Mouse (Mus musculus) stomach, embryonic 16.5 days (tissue): ENCODE results near the gene Olah. TPM values are rescaled to one million over a fixed set of nuclear protein-coding genes. Genes with fewer than 3 reads are reported as not detected.
A peak's percentile ranks its signal among the peaks of the same experiment; 100 is the strongest.

Experiments
- ATAC-seq: fragments of 200-750 bp; cut with Nextera tagmentation; 2 replicates; pipeline ENCODE4 v1.8.0; 2017; ENCODE audit warnings: moderate number of reproducible peaks, moderate TSS enrichment; ENCODE audit not compliant: insufficient read depth, low FRiP score
- H3K27ac ChIP-seq: fragments of 300-500 bp; sonication (generic); 2 replicates; pipeline ENCODE4 v1.5.1; 2014; ENCODE audit warnings: low read length
- H3K27me3 ChIP-seq: fragments of 300-500 bp; sonication (generic); 2 replicates; pipeline ENCODE4 v1.6.1; 2014; ENCODE audit warnings: low read length, control low read depth, mixed read lengths; ENCODE audit not compliant: control insufficient read depth, insufficient read depth
- H3K36me3 ChIP-seq: fragments of 300-500 bp; sonication (generic); 2 replicates; pipeline ENCODE4 v1.6.1; 2014; ENCODE audit warnings: low read length; ENCODE audit not compliant: control insufficient read depth, insufficient read depth
- H3K4me1 ChIP-seq: fragments of 300-500 bp; sonication (generic); 2 replicates; pipeline ENCODE4 v1.6.1; 2014; ENCODE audit warnings: low read length, control low read depth, mixed read lengths; ENCODE audit not compliant: control insufficient read depth, insufficient read depth
- H3K4me2 ChIP-seq: fragments of 300-500 bp; sonication (generic); 2 replicates; pipeline ENCODE4 v1.6.1; 2014; ENCODE audit warnings: low read depth, low read length, mixed read lengths
- H3K4me3 ChIP-seq: fragments of 300-500 bp; sonication (generic); replicated peaks from 2 replicates; pipeline ENCODE4 v1.5.1; 2014; ENCODE audit warnings: mild to moderate bottlenecking, low read length
- H3K9ac ChIP-seq: fragments of 300-500 bp; sonication (generic); 2 replicates; pipeline ENCODE4 v1.6.1; 2014; ENCODE audit warnings: low read length
- H3K9me3 ChIP-seq: fragments of 300-500 bp; sonication (generic); replicated peaks from 2 replicates; pipeline ENCODE4 v1.6.1; 2016; ENCODE audit warnings: low read length, control low read depth; ENCODE audit not compliant: control insufficient read depth
- WGBS: fragments of 180-500 bp; shearing (Covaris S2); extraction: QIAGEN DNeasy Blood & Tissue Kit; methylation state at CpG from one replicate; pipeline ENCODE4 v1.1.7; 2014; 5-methylcytosine and 5-hydroxymethylcytosine counted together
- polyA plus RNA-seq: library from polyadenylated mRNA; unstranded; fragments of >200 nt; fragmentation: Nextera tagmentation; extraction: Ambion mirVana; gene quantifications from 2 replicates; pipeline ENCODE4 v1.2.1, GENCODE M21; 2015

The Olah gene
- polyA plus RNA-seq, 1 experiment from 2014 or later, result not detected

DNA sequence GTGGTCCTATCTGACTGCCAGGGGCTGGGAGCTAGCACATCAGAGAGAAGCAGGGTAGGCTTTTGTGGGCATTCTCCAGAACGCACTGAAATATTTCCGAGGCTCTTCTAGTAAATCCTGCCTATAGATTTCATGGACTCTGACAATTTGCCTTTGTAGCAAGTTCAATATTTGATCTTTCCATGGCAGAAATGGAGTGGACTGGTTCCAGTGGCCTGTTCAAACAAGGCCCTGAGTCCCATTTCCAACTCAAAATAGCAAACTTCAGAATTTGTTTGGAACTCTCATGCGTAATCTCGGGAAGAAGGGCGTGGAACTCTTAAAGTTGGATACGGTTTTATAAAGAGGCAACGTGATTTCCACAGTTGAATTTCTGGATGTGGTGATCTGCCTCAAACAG, 101.2 kb downstream of the Olah start:
- no peaks in the 10 kb centered on the region for H3K4me1 ChIP-seq
- peak overlapping the region; percentile 20 for H3K27ac ChIP-seq
- H3K4me3 ChIP-seq, result no peak overlapping the region
- H3K4me2 ChIP-seq, result no peak overlapping the region
- H3K9me3 ChIP-seq, result no peaks in the 10 kb centered on the region
- no peaks in the 10 kb centered on the region for H3K27me3 ChIP-seq
- WGBS, result 64% methylated on average over 7 of the region's 7 CpGs
- ATAC-seq, result no peak
- no peaks in the 10 kb centered on the region for H3K36me3 ChIP-seq
- no peak overlapping the region for H3K9ac ChIP-seq

DNA sequence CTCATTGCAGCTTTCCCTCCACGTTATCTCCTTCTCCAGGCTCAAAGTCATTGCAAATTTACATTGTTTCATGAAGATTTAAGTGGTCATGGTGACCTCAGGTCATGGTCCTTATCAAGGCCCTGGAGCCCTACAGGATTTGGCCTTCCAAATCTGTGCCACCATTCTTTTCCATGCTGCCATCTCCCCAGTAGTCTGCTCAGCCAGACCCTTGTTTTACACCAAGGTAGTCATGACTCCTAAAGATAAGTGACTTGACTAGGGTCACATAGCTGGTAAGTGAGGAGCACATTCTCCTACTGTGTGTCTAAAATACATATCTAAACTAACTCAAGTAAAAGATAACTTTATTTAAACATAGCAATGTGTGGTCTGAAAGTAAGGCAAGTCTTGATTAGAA, 104.8 kb downstream of the Olah start:
- 68% methylated on average over 1 of the region's 1 CpGs for WGBS

More for the DNA sequence above, 104.8 kb downstream of the Olah start:
- no peaks in the 10 kb centered on the region for H3K4me1 ChIP-seq
- no peaks in the 10 kb centered on the region for H3K27me3 ChIP-seq
- no peaks in the 10 kb centered on the region for H3K9me3 ChIP-seq
- no peak overlapping the region for H3K27ac ChIP-seq
- no peak overlapping the region for H3K4me3 ChIP-seq
- no peak overlapping the region for H3K9ac ChIP-seq
- no peak overlapping the region for H3K4me2 ChIP-seq
- H3K36me3 ChIP-seq, result no peaks in the 10 kb centered on the region
- no peak for ATAC-seq

Other genes with a start within 250 kb of the Olah start
- gene Nmt2, start 113.0 kb downstream of the Olah start, polyA plus RNA-seq, result 36.7 and 39.3 TPM in 2 replicates
- gene Rpp38, start 64.6 kb downstream of the Olah start, polyA plus RNA-seq, result 21.1 and 22.0 TPM in 2 replicates
- gene Acbd7, start 61.0 kb downstream of the Olah start, polyA plus RNA-seq, result 0.96 and 1.1 TPM in 2 replicates
- gene Meig1, start 25.4 kb upstream of the Olah start, polyA plus RNA-seq, result 0.37 and 1.1 TPM in 2 replicates
- gene Dclre1c, start 26.9 kb upstream of the Olah start, polyA plus RNA-seq, result 5.9 and 6.2 TPM in 2 replicates
- gene Suv39h2, start 77.8 kb upstream of the Olah start, polyA plus RNA-seq, result 6.2 and 7.2 TPM in 2 replicates
- 4.0 and 4.2 TPM in 2 replicates for gene Gm45902, start 115.6 kb upstream of the Olah start, polyA plus RNA-seq
- gene Hspa14, start 115.6 kb upstream of the Olah start, polyA plus RNA-seq, result 84.2 and 90.2 TPM in 2 replicates
- 0.15 and 0.20 TPM in 2 replicates for gene Cdnf, start 115.8 kb upstream of the Olah start, polyA plus RNA-seq
- gene Fam107b, start 173.3 kb upstream of the Olah start, polyA plus RNA-seq, result 42.2 and 47.0 TPM in 2 replicates